15 mouse cellular contexts compared by ENCODE assay signal in the genomic region with DNA sequence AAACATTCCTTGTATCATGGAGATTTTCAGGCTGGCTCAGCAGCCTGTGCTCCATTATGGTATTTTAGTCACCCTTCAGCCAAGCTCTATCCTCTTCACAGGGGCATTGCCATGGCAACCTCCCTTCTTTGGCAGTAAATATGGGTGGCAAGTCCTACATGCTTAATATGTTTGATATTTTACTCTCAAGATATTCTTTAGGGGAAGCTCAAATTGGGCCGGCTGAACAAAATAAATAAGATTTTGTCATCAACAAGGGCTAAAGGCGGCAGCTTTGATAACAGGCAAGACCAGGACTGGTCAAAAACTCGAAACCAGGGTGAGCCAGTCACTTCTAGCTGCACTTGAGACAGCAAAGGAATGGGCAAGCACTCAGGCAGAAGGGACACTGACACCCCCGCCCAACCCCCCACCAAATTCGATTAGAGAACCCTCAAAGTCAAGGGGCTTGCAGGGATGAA. TPM values are rescaled to one million over a fixed set of nuclear protein-coding genes. Genes with fewer than 3 reads are reported as not detected.
A peak's percentile ranks its signal among the peaks of the same experiment; 100 is the strongest.
DNase-seq lines count a peak whose midpoint lies in the region.
"Had no signal": no experiment of that assay in that cellular context is flagged by ENCODE, and none has a peak within 500 bp of the region (broad histone marks: within the 10 kb centered on the region; RNA-seq: fewer than 3 reads in every experiment).

No protein-coding gene starts in this region.

- DNase-seq in cerebellum, postnatal 14 days, result peak; percentile 61 to 67
- no peak for DNase-seq in cerebellum, postnatal 36 days
- DNase-seq in layer of hippocampus, postnatal 14 days (ENCODE audit: low spot score in 2 of 2), result peak; percentile 10 to 50
- no peak for DNase-seq in layer of hippocampus, postnatal 36 days
- DNase-seq in brain, adult 2 months (ENCODE audit: low read depth, low spot score), result peak; percentile 60
- peak; percentile 88 for DNase-seq in lung, postnatal 25 days (ENCODE audit: low spot score)
- no peak for DNase-seq in spleen, postnatal 36 days (ENCODE audit: low spot score in 2 of 2)
- DNase-seq in ovary, postnatal 36 days (ENCODE audit: low spot score), result no peak
- DNase-seq: cerebellum, adult 8-10 months; heart, adult 18-20 months; kidney, adult 11 months; thymus, postnatal 14 days had no signal

RNA-seq across cellular contexts. Expression of gene Cldn18, which starts 32.0 kb away (rescaled TPM):
- not detected for total RNA-seq in layer of hippocampus, postnatal 14 days (2021)
- not detected for total RNA-seq in layer of hippocampus, postnatal 36 days (2021)
- total RNA-seq: heart, adult 18-20 months; left cerebral cortex, adult 8-10 months; liver, adult 2 months; megakaryocyte, adult 5-6 weeks had no signal

RNA-seq across cellular contexts. Expression of gene Dzip1l, which starts 55.8 kb away (rescaled TPM):
- total RNA-seq in layer of hippocampus, postnatal 14 days (2021), result 10 to 100 TPM; 24.7 to 29.2 TPM
- 10 to 100 TPM; 19.7 to 28.6 TPM for total RNA-seq in layer of hippocampus, postnatal 36 days (2021)
- total RNA-seq: megakaryocyte, adult 5-6 weeks had no signal

Comparison
In these comparisons a context has a peak if more than half of its experiments do, and no peak if none do; other contexts are left out.
1. DNase-seq: peak in cerebellum, postnatal 14 days (2 of 2), layer of hippocampus, postnatal 14 days (2 of 2), brain, adult 2 months (single experiment) and lung, postnatal 25 days (single experiment); none in cerebellum, postnatal 36 days (0 of 2), layer of hippocampus, postnatal 36 days (0 of 2), spleen, postnatal 36 days (0 of 2) and ovary, postnatal 36 days (single experiment).